8 mouse cellular contexts compared by ENCODE assay signal in genomic region chr13:30136243-30136922, GRCm38 (mm10). TPM values are rescaled to one million over a fixed set of nuclear protein-coding genes. Genes with fewer than 3 reads are reported as not detected.
DNase-seq lines count a peak whose midpoint lies in the region; ATAC-seq lines count a peak whose summit lies in the region.

TSS of gene Mboat1 (plus strand) at chr13:30136489.

- peaks cover 20% of the 10 kb centered on the region; the same call in 1 of the 2 replicates for H3K27me3 ChIP-seq in hindbrain, embryonic 14.5 days (ENCODE audit: control insufficient read depth, insufficient read depth, low read length)

- H3K36me3 ChIP-seq in hindbrain, embryonic 14.5 days (replicated peaks; ENCODE audit: control insufficient read depth, insufficient read depth) = no peaks in the 10 kb centered on the region

- peak within 1 kb of the TSS; percentile 74 for H3K9ac ChIP-seq in hindbrain, embryonic 14.5 days

- ATAC-seq in hindbrain, embryonic 14.5 days (ENCODE audit: low FRiP score) = peak; percentile 91

- H3K4me1 ChIP-seq in hindbrain, embryonic 14.5 days (replicated peaks; ENCODE audit: control insufficient read depth, insufficient read depth, low read length) = no peaks in the 10 kb centered on the region; the same call in 1 of the 2 replicates

- H3K27ac ChIP-seq in hindbrain, embryonic 14.5 days = no peak within 1 kb of the TSS

- H3K9me3 ChIP-seq in hindbrain, embryonic 14.5 days (ENCODE audit: control insufficient read depth, low read length) = no peaks in the 10 kb centered on the region

- peak; percentile 41 for DNase-seq in NIH3T3 (ENCODE audit: low read depth)
- DNase-seq in cerebellum, postnatal 14 days = peak; percentile 40 to 60
- peak; percentile 73 for DNase-seq in gastrocnemius, adult 18-20 months (ENCODE audit: low spot score)
- DNase-seq in hindbrain, embryonic 14.5 days (ENCODE audit: low spot score) = peak; percentile 46
- DNase-seq in layer of hippocampus, postnatal 25 days (ENCODE audit: extremely low spot score in 1 of 2, low spot score in 1 of 2) = peak; percentile 42 to 46
- peak; percentile 81 for DNase-seq in lung, postnatal 14 days
- peak; percentile 78 for DNase-seq in ovary, postnatal 14 days (ENCODE audit: low spot score)
- DNase-seq in thymus, postnatal 14 days = peak; percentile 83

- WGBS in hindbrain, embryonic 14.5 days = under 1% methylated on average over 47 of the region's 55 CpGs

- peak within 1 kb of the TSS; percentile 95 for H3K4me2 ChIP-seq in hindbrain, embryonic 14.5 days (replicated peaks)

- H3K4me3 ChIP-seq in hindbrain, embryonic 14.5 days (replicated peaks; ENCODE audit: low read length) = peak within 1 kb of the TSS; percentile 70

RNA-seq across cellular contexts. Expression of gene Mboat1, which starts in this region (rescaled TPM):
- 1 to 10 TPM; 1.7 to 3.3 TPM for total RNA-seq in gastrocnemius, adult 18-20 months (2021)
- polyA plus RNA-seq in hindbrain, embryonic 14.5 days (2014; fragmentation: Nextera tagmentation; extraction: Ambion mirVana) = 2.8 and 3.1 TPM in 2 replicates
- total RNA-seq in layer of hippocampus, postnatal 25 days (2021) = 1 to 10 TPM in 1 of 2 experiments, under 1 TPM in 1; 0.94 to 1.7 TPM
